Mouse (Mus musculus): ENCODE data around the gene Pip4k2a.

The Pip4k2a gene

GRCm38 (mm10) chr2:18910209-18910608, 87.7 kb downstream of the Pip4k2a start:
- TF ChIP-seq GATA4 (IDR thresholded peaks at IDR 0.05; ENCODE audit: insufficient replicate concordance, low read length) = no peak

- no peak for TF ChIP-seq GATA4 (IDR thresholded peaks at IDR 0.05; ENCODE audit: insufficient replicate concordance, low read length)
Measured at GRCm38 (mm10) chr2:18909713-18910112, 88.2 kb downstream of the Pip4k2a start.

- TF ChIP-seq GATA4 (IDR thresholded peaks at IDR 0.05; ENCODE audit: insufficient replicate concordance, low read length) = no peak
Measured at GRCm38 (mm10) chr2:18907269-18907668, 90.7 kb downstream of the Pip4k2a start.

GRCm38 (mm10) chr2:18906421-18907084, 91.4 kb downstream of the Pip4k2a start:
- no peak for TF ChIP-seq GATA4 (IDR thresholded peaks at IDR 0.05; ENCODE audit: insufficient replicate concordance, low read length)

- no peak for TF ChIP-seq GATA4 (IDR thresholded peaks at IDR 0.05; ENCODE audit: insufficient replicate concordance, low read length)
Measured at GRCm38 (mm10) chr2:18903301-18904068, 94.4 kb downstream of the Pip4k2a start.

- TF ChIP-seq GATA4 (IDR thresholded peaks at IDR 0.05; ENCODE audit: insufficient replicate concordance, low read length) = no peak
Measured at GRCm38 (mm10) chr2:18901133-18901532, 96.8 kb downstream of the Pip4k2a start.

GRCm38 (mm10) chr2:18900635-18901034, 97.3 kb downstream of the Pip4k2a start:
- TF ChIP-seq GATA4 (IDR thresholded peaks at IDR 0.05; ENCODE audit: insufficient replicate concordance, low read length) = no peak

- peak; percentile 53; the same call in 1 of the 2 replicates for TF ChIP-seq GATA4 (IDR thresholded peaks at IDR 0.05; ENCODE audit: insufficient replicate concordance, low read length)
Measured at GRCm38 (mm10) chr2:18897742-18898256, 100.1 kb downstream of the Pip4k2a start.

GRCm38 (mm10) chr2:18896015-18896414, 101.9 kb downstream of the Pip4k2a start:
- no peak for TF ChIP-seq GATA4 (IDR thresholded peaks at IDR 0.05; ENCODE audit: insufficient replicate concordance, low read length)

GRCm38 (mm10) chr2:18891991-18892537, 105.9 kb downstream of the Pip4k2a start:
- TF ChIP-seq GATA4 (IDR thresholded peaks at IDR 0.05; ENCODE audit: insufficient replicate concordance, low read length) = no peak

- no peak for TF ChIP-seq GATA4 (IDR thresholded peaks at IDR 0.05; ENCODE audit: insufficient replicate concordance, low read length)
Measured at GRCm38 (mm10) chr2:18890227-18891001, 107.5 kb downstream of the Pip4k2a start.

- no peak for TF ChIP-seq GATA4 (IDR thresholded peaks at IDR 0.05; ENCODE audit: insufficient replicate concordance, low read length)
Measured at GRCm38 (mm10) chr2:18884277-18884676, 113.6 kb downstream of the Pip4k2a start.

- TF ChIP-seq GATA4 (IDR thresholded peaks at IDR 0.05; ENCODE audit: insufficient replicate concordance, low read length) = no peak
Measured at GRCm38 (mm10) chr2:18874626-18875025, 123.3 kb downstream of the Pip4k2a start.

- TF ChIP-seq GATA4 (IDR thresholded peaks at IDR 0.05; ENCODE audit: insufficient replicate concordance, low read length) = no peak
Measured at GRCm38 (mm10) chr2:18874063-18874462, 123.9 kb downstream of the Pip4k2a start.

- TF ChIP-seq GATA4 (IDR thresholded peaks at IDR 0.05; ENCODE audit: insufficient replicate concordance, low read length) = no peak
Measured at GRCm38 (mm10) chr2:18873440-18873839, 124.5 kb downstream of the Pip4k2a start.

Measured in liver, adult (tissue).